Mouse (Mus musculus) hematopoietic stem cell, adult 5-6 weeks (primary cell): ENCODE results near the gene Las1l. TPM values are rescaled to one million over a fixed set of nuclear protein-coding genes. Genes with fewer than 3 reads are reported as not detected.
"Not testable (repeated sequence)": the region's sequence is repeated elsewhere in the genome, so short reads cannot be mapped to it uniquely, and the experiment has no call there.

Experiments
- ATAC-seq, 2 experiments: fragments of 125-278 bp in 1 of 2; replicated peaks in 1 of 2; 2 replicates each; pipeline ENCODE4 v1.8.0; 2016 to 2017; ENCODE audit warnings: inconsistent platforms in 2 of 2, mild to moderate bottlenecking in 2 of 2, moderate number of reproducible peaks in 2 of 2, low read depth in 1 of 2, moderate TSS enrichment in 1 of 2; ENCODE audit not compliant: low FRiP score in 2 of 2, poor library complexity in 2 of 2, severe bottlenecking in 2 of 2, insufficient read depth in 1 of 2, low TSS enrichment in 1 of 2
- total RNA-seq: library from RNA; stranded (forward); fragments of 172-1452, 232-1000 nt; gene quantifications from 2 replicates; pipeline ENCODE4 v1.2.3, GENCODE M21; 2017

The Las1l gene
- 33.5 and 39.9 TPM in 2 replicates for total RNA-seq

- ATAC-seq: peak; percentile 99 to 100
These were observed at the start of gene Las1l for GRCm38 (mm10) chrX:95956497-95957293. Las1l (minus strand) TSS chrX:95956962.

DNA sequence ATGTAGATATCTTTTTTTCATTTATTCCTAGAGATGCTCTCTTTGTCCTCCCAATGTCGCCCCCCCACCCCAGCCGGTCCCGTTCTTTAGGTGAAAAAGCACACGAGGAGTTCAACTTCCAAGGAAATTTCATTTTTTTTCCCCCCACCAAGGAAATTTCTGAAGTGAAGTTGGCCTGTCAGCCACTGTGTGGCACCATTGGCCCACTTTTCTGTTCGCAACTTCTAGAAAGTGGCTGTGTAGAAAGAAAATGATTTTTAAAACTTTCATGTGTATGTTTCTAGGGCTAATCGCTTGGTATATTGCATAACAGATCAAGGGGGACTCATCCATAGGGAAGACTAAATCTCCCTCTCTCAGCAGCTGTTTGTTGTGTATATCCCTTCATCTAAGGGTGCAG lies 49.6 kb upstream of the Las1l start:
- no peak for ATAC-seq

DNA sequence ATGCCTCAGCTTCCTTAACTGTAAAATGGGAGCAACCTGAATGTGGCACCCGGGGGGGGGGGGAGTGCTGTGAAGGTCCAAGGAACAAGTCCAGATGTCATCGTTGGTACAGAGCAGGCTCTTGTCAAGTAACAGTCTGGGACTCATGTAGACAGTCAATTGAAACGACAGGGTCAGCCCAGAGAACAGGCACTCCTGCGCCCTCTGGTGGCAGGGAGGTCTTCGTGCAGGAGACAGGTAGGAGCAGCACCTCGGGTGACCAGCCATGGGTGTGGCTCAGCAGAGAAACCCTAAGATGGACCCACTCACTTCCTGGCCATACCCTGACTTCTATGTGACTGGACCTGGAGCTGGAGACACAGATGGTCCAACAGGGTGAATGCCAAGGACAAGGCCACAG lies 42.8 kb upstream of the Las1l start:
- no peak for ATAC-seq

- no peak for ATAC-seq
These were observed 36.4 kb upstream of the Las1l start for GRCm38 (mm10) chrX:95993206-95993605.

DNA sequence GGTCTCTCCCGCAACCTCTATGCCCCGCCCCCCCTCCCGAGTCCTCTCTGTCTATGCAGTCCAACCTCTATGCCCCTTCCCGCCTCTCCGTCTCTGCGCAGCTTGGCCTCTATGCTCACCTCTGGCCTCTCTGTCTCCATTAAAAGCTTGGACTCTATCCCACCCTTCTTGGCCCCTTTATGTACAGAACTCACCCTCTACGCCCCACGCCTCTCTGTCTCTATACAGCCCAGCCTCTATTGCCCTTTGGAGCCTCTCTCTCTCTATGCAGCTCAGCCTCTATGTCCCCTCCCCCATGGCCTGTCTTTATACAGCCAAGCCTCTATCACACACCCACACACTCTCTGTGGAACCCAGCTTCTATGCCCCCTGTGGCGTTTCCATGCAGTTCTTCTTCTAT lies 13.2 kb upstream of the Las1l start:
- no peak for ATAC-seq

DNA sequence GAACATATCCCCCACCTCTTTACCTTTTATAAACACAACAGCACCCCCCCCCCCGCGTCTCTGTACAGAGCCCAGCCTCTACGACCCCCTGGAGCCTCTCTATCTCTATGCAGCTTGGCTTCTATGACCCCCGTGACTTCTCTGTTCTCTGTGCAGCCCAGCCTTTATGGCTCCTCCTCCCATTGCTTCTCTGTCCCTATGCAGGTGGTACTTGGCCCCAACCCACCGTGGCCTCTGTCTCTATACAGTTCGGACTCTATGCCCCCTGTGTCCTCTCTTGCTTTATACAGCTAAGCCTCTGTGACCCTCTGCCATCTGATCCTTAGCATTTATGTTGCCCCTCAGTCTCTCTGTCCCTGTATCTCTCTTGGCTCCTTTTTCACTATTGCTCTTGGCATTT lies 12.4 kb upstream of the Las1l start:
- ATAC-seq: no peak

GRCm38 (mm10) chrX:95968594-95968965 lies 11.8 kb upstream of the Las1l start:
- ATAC-seq: peak; percentile 93 to 95

DNA sequence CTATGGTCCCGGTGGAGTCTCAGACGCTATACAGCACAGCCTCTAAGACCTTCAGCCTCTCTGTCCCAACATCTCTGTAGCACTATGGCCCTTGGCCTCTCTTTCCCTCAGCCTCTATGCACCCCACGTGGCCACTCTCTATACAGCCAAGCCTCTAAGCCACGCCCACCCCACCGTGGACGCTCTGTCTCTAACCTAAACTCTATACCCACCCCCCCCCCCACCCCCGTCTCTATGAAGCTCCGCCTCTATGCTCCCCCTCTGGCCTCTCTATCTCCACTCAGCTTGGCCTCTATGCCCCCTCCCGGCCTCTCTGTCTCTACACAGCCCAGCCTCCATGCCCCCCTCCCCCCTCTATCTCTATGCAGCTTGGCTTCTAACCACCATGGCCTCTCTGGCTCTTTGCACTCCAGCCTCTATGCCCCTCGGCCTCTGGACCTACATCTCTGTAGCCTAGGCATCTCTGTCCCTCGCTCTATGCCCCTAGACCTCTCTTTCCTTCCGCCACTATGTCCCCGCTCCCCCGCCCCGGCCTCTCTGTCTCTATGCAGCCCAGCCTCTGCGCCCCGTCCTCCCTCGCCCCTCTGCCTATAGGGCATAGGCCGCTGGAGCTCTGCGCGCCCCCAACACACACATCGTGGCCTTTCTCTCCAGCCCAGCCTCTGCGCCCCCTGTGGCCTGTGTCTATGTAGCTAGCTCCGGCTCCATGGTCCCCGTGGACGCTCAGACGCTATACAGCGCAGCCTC lies 11.3 kb upstream of the Las1l start:
- peak; percentile 73 to 84 for ATAC-seq

DNA sequence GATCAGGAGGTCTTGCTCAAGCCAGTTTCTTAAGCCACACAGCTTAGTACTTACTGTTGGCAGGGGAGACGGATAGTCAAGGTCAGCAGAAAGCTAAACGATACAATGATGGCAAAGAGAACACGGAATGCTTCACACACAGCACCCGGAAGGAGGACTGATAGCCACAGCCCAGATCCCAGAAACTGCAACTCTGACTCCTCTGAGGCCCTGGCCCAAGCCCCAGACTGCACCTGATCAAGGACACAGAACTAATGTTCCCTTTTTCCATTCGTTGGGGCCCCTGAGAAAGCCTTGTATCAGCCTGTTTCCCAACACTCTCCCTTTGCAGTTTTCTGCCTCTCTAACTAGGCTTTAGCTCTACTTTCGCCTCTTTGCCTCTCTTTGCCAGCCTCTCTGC lies 8.3 kb upstream of the Las1l start:
- ATAC-seq: no peak

- ATAC-seq: peak; percentile 19 to 28; a peak in 1 of 4 replicates
These were observed 6.6 kb upstream of the Las1l start for GRCm38 (mm10) chrX:95963366-95963765.

DNA sequence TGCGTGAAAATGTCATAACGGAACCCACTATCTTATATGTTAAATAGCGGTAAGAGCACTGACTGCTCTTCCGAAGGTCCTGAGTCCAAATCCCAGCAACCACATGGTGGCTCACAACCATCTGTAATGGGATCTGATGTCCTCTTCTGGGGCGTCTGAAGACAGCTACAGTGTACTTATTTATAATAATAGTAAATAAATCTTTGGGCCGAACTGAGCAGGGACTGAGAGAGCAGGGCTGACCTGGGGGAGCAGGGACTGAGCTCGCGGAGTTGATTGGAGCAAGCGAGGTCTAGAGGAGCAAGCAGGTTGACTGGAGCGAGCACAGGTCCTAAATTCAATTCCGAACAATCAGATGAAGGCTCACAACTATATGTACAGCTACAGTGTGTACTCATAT lies 699 bp upstream of the Las1l start:
- ATAC-seq: not testable (repeated sequence)

DNA sequence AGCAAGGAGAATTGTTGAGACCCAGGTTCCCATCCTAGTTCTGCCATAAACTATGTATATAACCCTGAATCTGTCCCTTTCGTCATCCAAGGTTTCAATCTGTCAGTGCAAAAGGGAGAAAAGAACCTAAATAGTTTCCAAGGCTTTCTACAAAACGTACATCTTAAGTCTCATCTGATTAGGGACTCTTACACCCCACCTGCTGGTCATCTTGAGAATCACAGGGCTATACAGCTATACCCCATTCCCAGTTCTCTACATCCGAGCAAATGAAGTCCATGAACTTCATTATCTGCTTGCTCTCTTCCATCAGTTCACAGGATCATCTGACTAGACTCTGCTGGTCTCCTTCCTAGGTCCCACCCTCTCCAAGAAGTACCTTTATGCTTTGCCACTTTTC lies 6.0 kb downstream of the Las1l start:
- peak in 1 of 2 experiments; percentile 62; a peak in 2 of 4 replicates for ATAC-seq

- ATAC-seq: no peak
These were observed 8.6 kb downstream of the Las1l start for GRCm38 (mm10) chrX:95948135-95948534.

GRCm38 (mm10) chrX:95945496-95945895 lies 11.3 kb downstream of the Las1l start:
- ATAC-seq: no peak

- ATAC-seq: no peak
These were observed 21.3 kb downstream of the Las1l start for GRCm38 (mm10) chrX:95935481-95935880.

- ATAC-seq: no peak
These were observed 54.0 kb downstream of the Las1l start for GRCm38 (mm10) chrX:95902716-95903115.
